Mouse (Mus musculus) heart, embryonic 11.5 days (tissue): ENCODE data around the gene Cyp8b1. TPM values are rescaled to one million over a fixed set of nuclear protein-coding genes. Genes with fewer than 3 reads are reported as not detected.

Experiments used
- ATAC-seq: fragments of 200-750 bp; cut with Nextera tagmentation; replicated peaks from 2 replicates; pipeline ENCODE4 v1.8.0; 2017; ENCODE audit warnings: moderate library complexity; ENCODE audit not compliant: insufficient number of reproducible peaks, low FRiP score, low TSS enrichment
- H3K27ac ChIP-seq: fragments of 300-500 bp; sonication (generic); 2 replicates; pipeline ENCODE4 v1.5.1; 2014; ENCODE audit warnings: mild to moderate bottlenecking, low read depth, low read length
- H3K27me3 ChIP-seq: fragments of 300-500 bp; sonication (generic); 2 replicates; pipeline ENCODE4 v1.6.1; 2014; ENCODE audit warnings: mild to moderate bottlenecking, low read length, mixed read lengths; ENCODE audit not compliant: control insufficient read depth, insufficient read depth
- H3K36me3 ChIP-seq: fragments of 300-500 bp; sonication (generic); 2 replicates; pipeline ENCODE4 v1.6.1; 2014; ENCODE audit warnings: mild to moderate bottlenecking, low read length, moderate library complexity, mixed read lengths; ENCODE audit not compliant: control insufficient read depth, insufficient read depth
- H3K4me1 ChIP-seq: fragments of 300-500 bp; sonication (generic); 2 replicates; pipeline ENCODE4 v1.6.1; 2014; ENCODE audit warnings: low read length; ENCODE audit not compliant: control insufficient read depth, insufficient read depth
- H3K4me2 ChIP-seq: fragments of 300-500 bp; sonication (generic); 2 replicates; pipeline ENCODE4 v1.6.1; 2014; ENCODE audit warnings: mild to moderate bottlenecking, moderate library complexity
- H3K4me3 ChIP-seq: fragments of 300-500 bp; sonication (generic); 2 replicates; pipeline ENCODE4 v1.5.1; 2014; ENCODE audit warnings: low read depth, low read length
- H3K9ac ChIP-seq: fragments of 300-500 bp; sonication (generic); 2 replicates; pipeline ENCODE4 v1.6.1; 2014; ENCODE audit warnings: mild to moderate bottlenecking, low read depth, low read length, moderate library complexity
- H3K9me3 ChIP-seq: fragments of 300-500 bp; sonication (generic); replicated peaks from 2 replicates; pipeline ENCODE4 v1.6.1; 2016; ENCODE audit warnings: low read length; ENCODE audit not compliant: control insufficient read depth
- WGBS: fragments of 180-500 bp; shearing (Covaris S2); extraction: QIAGEN DNeasy Blood & Tissue Kit; methylation state at CpG from one replicate; pipeline ENCODE4 v1.1.7; 2014; ENCODE audit not compliant: insufficient replicate concordance; 5-methylcytosine and 5-hydroxymethylcytosine counted together
- polyA plus RNA-seq: library from polyadenylated mRNA; unstranded; fragments of >200 nt; fragmentation: Nextera tagmentation; extraction: Ambion mirVana; gene quantifications from 2 replicates; pipeline ENCODE4 v1.2.1, GENCODE M21; 2014

Gene Cyp8b1
- polyA plus RNA-seq, 1 experiment from 2014 or later, result not detected

GRCm38 (mm10) chr9:121901710-121902700 is 14.1 kb downstream of the Cyp8b1 start:
- Histone ChIP-seq H3K27ac (no peak overlapping the region), H3K9me3 (no peaks in the 10 kb centered on the region), H3K4me1 (peaks cover under 1% of the 10 kb centered on the region; the same call in 1 of the 2 replicates), H3K4me3 (no peak overlapping the region), H3K27me3 (no peaks in the 10 kb centered on the region), H3K4me2 (no peak overlapping the region), H3K36me3 (no peaks in the 10 kb centered on the region), H3K9ac (no peak overlapping the region)
- 62% methylated on average over 5 of the region's 5 CpGs for WGBS
- no peak for ATAC-seq

GRCm38 (mm10) chr9:121900282-121900855 is 15.7 kb downstream of the Cyp8b1 start:
- H3K27me3 ChIP-seq, result no peaks in the 10 kb centered on the region
- no peak overlapping the region for H3K27ac ChIP-seq
- no peaks in the 10 kb centered on the region for H3K36me3 ChIP-seq
- peaks cover 4% of the 10 kb centered on the region; the same call in 1 of the 2 replicates for H3K4me1 ChIP-seq
- no peaks in the 10 kb centered on the region for H3K9me3 ChIP-seq
- H3K9ac ChIP-seq, result no peak overlapping the region
- ATAC-seq, result no peak
- H3K4me2 ChIP-seq, result no peak overlapping the region
- no peak overlapping the region for H3K4me3 ChIP-seq
- WGBS, result 72% methylated on average over 5 of the region's 5 CpGs

- Histone ChIP-seq H3K4me2 (no peak overlapping the region), H3K9me3 (no peaks in the 10 kb centered on the region)
- WGBS, result 25% methylated on average over 6 of the region's 6 CpGs
These were observed 16.8 kb downstream of the Cyp8b1 start for GRCm38 (mm10) chr9:121899306-121899705.

GRCm38 (mm10) chr9:121898245-121898644 is 17.9 kb downstream of the Cyp8b1 start, which contains the start of gene Ackr2:
Ackr2 (plus strand) TSS chr9:121898355.
- no peaks in the 10 kb centered on the region for H3K27me3 ChIP-seq
- no peak within 1 kb of the TSS for H3K9ac ChIP-seq
- H3K27ac ChIP-seq, result no peak within 1 kb of the TSS
- ATAC-seq, result no peak
- H3K36me3 ChIP-seq, result no peaks in the 10 kb centered on the region
- H3K4me2 ChIP-seq, result no peak within 1 kb of the TSS
- peaks cover 4% of the 10 kb centered on the region; the same call in 1 of the 2 replicates for H3K4me1 ChIP-seq
- 70% methylated on average over 9 of the region's 9 CpGs for WGBS
- H3K9me3 ChIP-seq, result no peaks in the 10 kb centered on the region
- H3K4me3 ChIP-seq, result no peak within 1 kb of the TSS

More at GRCm38 (mm10) chr9:121899306-121899705, 16.8 kb downstream of the Cyp8b1 start:
- ATAC-seq, result no peak
- Histone ChIP-seq H3K27ac (no peak overlapping the region), H3K27me3 (no peaks in the 10 kb centered on the region), H3K4me1 (peaks cover 4% of the 10 kb centered on the region; the same call in 1 of the 2 replicates), H3K9ac (no peak overlapping the region), H3K36me3 (no peaks in the 10 kb centered on the region), H3K4me3 (no peak overlapping the region)

GRCm38 (mm10) chr9:121896820-121897219 is 19.3 kb downstream of the Cyp8b1 start:
- ATAC-seq, result no peak
- WGBS, result 58% methylated on average over 4 of the region's 4 CpGs
- no peaks in the 10 kb centered on the region for H3K9me3 ChIP-seq

GRCm38 (mm10) chr9:121895392-121895993 is 20.6 kb downstream of the Cyp8b1 start:
- Histone ChIP-seq H3K27ac (no peak overlapping the region), H3K36me3 (no peaks in the 10 kb centered on the region), H3K27me3 (no peaks in the 10 kb centered on the region), H3K4me2 (no peak overlapping the region), H3K4me3 (no peak overlapping the region), H3K4me1 (peaks cover 5% of the 10 kb centered on the region; the same call in 1 of the 2 replicates), H3K9me3 (no peaks in the 10 kb centered on the region), H3K9ac (no peak overlapping the region)
- WGBS, result 77% methylated on average over 7 of the region's 7 CpGs
- no peak for ATAC-seq

More at GRCm38 (mm10) chr9:121896820-121897219, 19.3 kb downstream of the Cyp8b1 start:
- H3K4me1 ChIP-seq, result peaks cover 4% of the 10 kb centered on the region; the same call in 1 of the 2 replicates
- H3K27me3 ChIP-seq, result no peaks in the 10 kb centered on the region
- no peaks in the 10 kb centered on the region for H3K36me3 ChIP-seq
- H3K9ac ChIP-seq, result no peak overlapping the region
- no peak overlapping the region for H3K27ac ChIP-seq
- no peak overlapping the region for H3K4me3 ChIP-seq
- no peak overlapping the region for H3K4me2 ChIP-seq

GRCm38 (mm10) chr9:121894447-121894846 is 21.7 kb downstream of the Cyp8b1 start:
- Histone ChIP-seq H3K4me1 (peaks cover 12% of the 10 kb centered on the region), H3K4me2 (no peak overlapping the region), H3K27me3 (no peaks in the 10 kb centered on the region), H3K36me3 (no peaks in the 10 kb centered on the region), H3K4me3 (no peak overlapping the region), H3K9ac (no peak overlapping the region), H3K27ac (no peak overlapping the region), H3K9me3 (no peaks in the 10 kb centered on the region)
- ATAC-seq, result no peak
- WGBS, result 80% methylated on average over 7 of the region's 7 CpGs

- Histone ChIP-seq H3K4me3 (no peak overlapping the region), H3K9me3 (no peaks in the 10 kb centered on the region), H3K4me1 (peaks cover 12% of the 10 kb centered on the region), H3K27me3 (no peaks in the 10 kb centered on the region), H3K4me2 (no peak overlapping the region), H3K9ac (no peak overlapping the region), H3K36me3 (no peaks in the 10 kb centered on the region), H3K27ac (no peak overlapping the region)
- WGBS, result 78% methylated on average over 12 of the region's 12 CpGs
- ATAC-seq, result no peak
These were observed 23.9 kb downstream of the Cyp8b1 start for GRCm38 (mm10) chr9:121892057-121892687.
